Mouse (Mus musculus) kidney, adult 18-20 months (tissue): Measurements from ENCODE around the gene Lypla2.

Experiments used
- DNase-seq: peaks from one replicate; pipeline ENCODE4 v3.0.0; 2021

The Lypla2 gene

GRCm38 (mm10) chr4:135918635-135919279, 53.7 kb downstream of the Lypla2 start:
- DNase-seq = no peak
